Mouse (Mus musculus): ENCODE results near the gene Pkp2.

- TF ChIP-seq POLR2A (IDR thresholded peaks at IDR 0.05; ENCODE audit: low read depth, low read length) = no peak
- TF ChIP-seq CTCF (IDR thresholded peaks at IDR 0.05; ENCODE audit: extremely low read depth, insufficient read depth, insufficient read length, insufficient replicate concordance) = no peak
These were observed 6.7 kb downstream of the Pkp2 start for GRCm38 (mm10) chr16:16219835-16220234.
